In the genomic region with DNA sequence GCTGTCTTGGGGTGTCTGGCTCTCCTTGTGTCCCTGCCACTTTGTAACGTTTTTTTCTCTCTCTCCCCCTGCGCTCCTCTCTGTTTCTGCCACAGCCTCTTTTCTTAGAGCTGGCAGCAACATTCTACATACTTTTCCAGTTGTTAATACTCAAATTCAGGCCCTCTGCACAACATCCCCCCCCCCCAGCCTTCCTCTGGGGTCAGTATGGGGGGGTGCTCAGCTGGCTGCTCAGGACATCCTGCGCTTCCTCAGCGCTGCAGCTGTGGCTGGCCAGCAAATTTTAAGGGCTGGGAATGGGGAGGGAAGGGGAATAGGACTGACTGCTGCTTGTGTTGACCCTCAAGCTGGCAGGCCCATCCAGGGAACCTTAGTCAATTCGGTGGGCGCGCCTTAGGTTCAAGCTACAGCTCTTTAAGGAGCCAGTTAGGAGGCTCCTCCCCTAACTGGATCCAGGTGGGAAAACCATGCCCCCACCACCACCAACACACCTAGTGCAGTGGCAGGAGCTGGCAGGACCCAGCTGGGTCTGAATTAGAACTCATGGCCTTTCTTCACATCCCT, we compare ENCODE assay signal across 9 mouse cellular contexts. TPM values are rescaled to one million over a fixed set of nuclear protein-coding genes. Genes with fewer than 3 reads are reported as not detected.
DNase-seq lines count a peak whose midpoint lies in the region; ATAC-seq lines count a peak whose summit lies in the region.
"Had no signal": no experiment of that assay in that cellular context is flagged by ENCODE, and none has a peak within 500 bp of the region (broad histone marks: within the 10 kb centered on the region; RNA-seq: fewer than 3 reads in every experiment).

No protein-coding gene starts in this region.

- H3K4me3 ChIP-seq in lung, embryonic 16.5 days (ENCODE audit: low read length): peak overlapping the region; percentile 85
- peak overlapping the region; percentile 79 for H3K4me3 ChIP-seq in heart, embryonic 13.5 days
- no peak overlapping the region for H3K4me3 ChIP-seq in limb, embryonic 11.5 days (ENCODE audit: low read depth, low read length)
- peak overlapping the region; percentile 97 for H3K4me3 ChIP-seq in stomach, embryonic 14.5 days (ENCODE audit: low read depth, low read length)

- no peaks in the 10 kb centered on the region for H3K9me3 ChIP-seq in lung, embryonic 16.5 days (ENCODE audit: control insufficient read depth, low read length)
- H3K9me3 ChIP-seq in heart, embryonic 13.5 days: no peaks in the 10 kb centered on the region
- H3K9me3 ChIP-seq in limb, embryonic 11.5 days (ENCODE audit: control insufficient read depth, low read length): no peaks in the 10 kb centered on the region
- no peaks in the 10 kb centered on the region for H3K9me3 ChIP-seq in stomach, embryonic 14.5 days (ENCODE audit: control insufficient read depth, low read depth, low read length)

- H3K9ac ChIP-seq in lung, embryonic 16.5 days (ENCODE audit: low read length): peak overlapping the region; percentile 46
- H3K9ac ChIP-seq in heart, embryonic 13.5 days: peak overlapping the region; percentile 95
- H3K9ac ChIP-seq in limb, embryonic 11.5 days (ENCODE audit: low read length): no peak overlapping the region
- peak overlapping the region; percentile 30; the same call in 1 of the 2 replicates for H3K9ac ChIP-seq in stomach, embryonic 14.5 days (replicated peaks; ENCODE audit: low read depth, low read length)

- H3K4me2 ChIP-seq in lung, embryonic 16.5 days (ENCODE audit: low read depth, low read length): peak overlapping the region; percentile 83
- peak overlapping the region; percentile 79 for H3K4me2 ChIP-seq in heart, embryonic 13.5 days
- H3K4me2 ChIP-seq in limb, embryonic 11.5 days (ENCODE audit: low read depth, severe bottlenecking): peak overlapping the region; percentile 70; the same call in 1 of the 2 replicates
- peak overlapping the region; percentile 84 for H3K4me2 ChIP-seq in stomach, embryonic 14.5 days (replicated peaks; ENCODE audit: low read depth, low read length)

- no peaks in the 10 kb centered on the region for H3K27me3 ChIP-seq in lung, embryonic 16.5 days (ENCODE audit: control insufficient read depth, insufficient read depth, low read depth, low read length)
- no peaks in the 10 kb centered on the region for H3K27me3 ChIP-seq in heart, embryonic 13.5 days (replicated peaks)
- no peaks in the 10 kb centered on the region for H3K27me3 ChIP-seq in limb, embryonic 11.5 days (ENCODE audit: control insufficient read depth, insufficient read depth, low read length)
- no peaks in the 10 kb centered on the region for H3K27me3 ChIP-seq in stomach, embryonic 14.5 days (ENCODE audit: control insufficient read depth, insufficient read depth, low read length)

- H3K36me3 ChIP-seq in lung, embryonic 16.5 days (ENCODE audit: control insufficient read depth, insufficient read depth, low read length): no peaks in the 10 kb centered on the region
- no peaks in the 10 kb centered on the region for H3K36me3 ChIP-seq in heart, embryonic 13.5 days
- H3K36me3 ChIP-seq in limb, embryonic 11.5 days (ENCODE audit: control insufficient read depth, insufficient read depth, low read length): no peaks in the 10 kb centered on the region
- H3K36me3 ChIP-seq in stomach, embryonic 14.5 days (ENCODE audit: control insufficient read depth, insufficient read depth, low read length): no peaks in the 10 kb centered on the region

- no peak for ATAC-seq in lung, embryonic 16.5 days (ENCODE audit: low read depth)
- ATAC-seq in heart, embryonic 13.5 days (ENCODE audit: extremely low read depth, insufficient number of reproducible peaks, low FRiP score, low TSS enrichment): no peak
- ATAC-seq in limb, embryonic 11.5 days (ENCODE audit: insufficient number of reproducible peaks, low FRiP score, low TSS enrichment, low read depth): no peak
- no peak for ATAC-seq in stomach, embryonic 14.5 days (ENCODE audit: insufficient number of reproducible peaks, insufficient read depth, low FRiP score, low read depth)
- no peak for ATAC-seq in megakaryocyte-erythroid progenitor cell, adult 5-6 weeks (replicated peaks; ENCODE audit: low FRiP score, low TSS enrichment, poor library complexity, severe bottlenecking)

- H3K27ac ChIP-seq in lung, embryonic 16.5 days (ENCODE audit: low read length): peak overlapping the region; percentile 97
- H3K27ac ChIP-seq in heart, embryonic 13.5 days (replicated peaks): peak overlapping the region; percentile 96
- H3K27ac ChIP-seq in limb, embryonic 11.5 days (replicated peaks; ENCODE audit: low read depth, low read length): no peak overlapping the region; the same call in 1 of the 2 replicates
- peak overlapping the region; percentile 97 for H3K27ac ChIP-seq in stomach, embryonic 14.5 days (ENCODE audit: low read length)

- DNase-seq in lung, postnatal 36 days: no peak
- DNase-seq in limb, embryonic 11.5 days (ENCODE audit: low spot score): no peak
- no peak for DNase-seq in adrenal gland, postnatal 10 days
- DNase-seq in urinary bladder, postnatal 25 days (ENCODE audit: low spot score): no peak

- WGBS in lung, embryonic 16.5 days: 23% methylated on average over 7 of the region's 7 CpGs
- 26% methylated on average over 7 of the region's 7 CpGs for WGBS in heart, embryonic 13.5 days
- WGBS in limb, embryonic 11.5 days: 30% methylated on average over 7 of the region's 7 CpGs
- WGBS in stomach, embryonic 14.5 days: 34% methylated on average over 7 of the region's 7 CpGs

- H3K4me1 ChIP-seq in lung, embryonic 16.5 days (replicated peaks; ENCODE audit: control insufficient read depth, insufficient read depth, low read length): peaks cover 77% of the 10 kb centered on the region
- H3K4me1 ChIP-seq in heart, embryonic 13.5 days: peaks cover 84% of the 10 kb centered on the region
- H3K4me1 ChIP-seq in limb, embryonic 11.5 days (ENCODE audit: control insufficient read depth, insufficient read depth, low read length): peaks cover 71% of the 10 kb centered on the region
- H3K4me1 ChIP-seq in stomach, embryonic 14.5 days (ENCODE audit: control insufficient read depth, insufficient read depth, low read length): peaks cover 79% of the 10 kb centered on the region

RNA-seq across cellular contexts. Expression of a gene that starts 4.1 kb away (rescaled TPM):
- 36.3 and 36.4 TPM in 2 replicates for polyA plus RNA-seq in lung, embryonic 16.5 days (2015; fragmentation: Nextera tagmentation; extraction: Ambion mirVana)
- polyA plus RNA-seq in heart, embryonic 13.5 days (2015; fragmentation: Nextera tagmentation; extraction: Ambion mirVana): 30.0 and 32.0 TPM in 2 replicates
- polyA plus RNA-seq in limb, embryonic 11.5 days (2014; fragmentation: Nextera tagmentation; extraction: Ambion mirVana): 16.5 and 17.7 TPM in 2 replicates
- 61.4 and 62.9 TPM in 2 replicates for polyA plus RNA-seq in stomach, embryonic 14.5 days (2014; fragmentation: Nextera tagmentation; extraction: Ambion mirVana)
- 47.5 and 51.0 TPM in 2 replicates for total RNA-seq in megakaryocyte-erythroid progenitor cell, adult 5-6 weeks (2014; fragmentation: Nextera tagmentation)
- 20.4 and 23.3 TPM in 2 replicates for total RNA-seq in megakaryocyte-erythroid progenitor cell, adult 5-6 weeks (2017)
- 100 to 1,000 TPM; 135 to 184 TPM for total RNA-seq in adrenal gland, postnatal 10 days (2021)

RNA-seq across cellular contexts. Expression of a gene that starts 15.3 kb away (rescaled TPM):
- 56.6 and 57.8 TPM in 2 replicates for polyA plus RNA-seq in lung, embryonic 16.5 days (2015; fragmentation: Nextera tagmentation; extraction: Ambion mirVana)
- polyA plus RNA-seq in heart, embryonic 13.5 days (2015; fragmentation: Nextera tagmentation; extraction: Ambion mirVana): 35.1 and 37.4 TPM in 2 replicates
- 68.0 and 69.2 TPM in 2 replicates for polyA plus RNA-seq in limb, embryonic 11.5 days (2014; fragmentation: Nextera tagmentation; extraction: Ambion mirVana)
- 39.9 and 41.0 TPM in 2 replicates for polyA plus RNA-seq in stomach, embryonic 14.5 days (2014; fragmentation: Nextera tagmentation; extraction: Ambion mirVana)
- 62.2 and 78.6 TPM in 2 replicates for total RNA-seq in megakaryocyte-erythroid progenitor cell, adult 5-6 weeks (2014; fragmentation: Nextera tagmentation)
- total RNA-seq in megakaryocyte-erythroid progenitor cell, adult 5-6 weeks (2017): 30.1 and 42.7 TPM in 2 replicates
- total RNA-seq in adrenal gland, postnatal 10 days (2021): 10 to 100 TPM; 40.4 to 58.0 TPM

RNA-seq across cellular contexts. Expression of a gene that starts 30.6 kb away (rescaled TPM):
- polyA plus RNA-seq in lung, embryonic 16.5 days (2015; fragmentation: Nextera tagmentation; extraction: Ambion mirVana): 1.4 and 1.6 TPM in 2 replicates
- polyA plus RNA-seq in heart, embryonic 13.5 days (2015; fragmentation: Nextera tagmentation; extraction: Ambion mirVana): 5.9 and 6.4 TPM in 2 replicates
- polyA plus RNA-seq in limb, embryonic 11.5 days (2014; fragmentation: Nextera tagmentation; extraction: Ambion mirVana): 1.0 and 1.1 TPM in 2 replicates
- 1.7 and 2.3 TPM in 2 replicates for polyA plus RNA-seq in stomach, embryonic 14.5 days (2014; fragmentation: Nextera tagmentation; extraction: Ambion mirVana)
- total RNA-seq in megakaryocyte-erythroid progenitor cell, adult 5-6 weeks (2014; fragmentation: Nextera tagmentation): 4.1 and 8.0 TPM in 2 replicates
- 0.34 and 1.3 TPM in 2 replicates for total RNA-seq in megakaryocyte-erythroid progenitor cell, adult 5-6 weeks (2017)
- 10 to 100 TPM; 15.1 to 59.6 TPM for total RNA-seq in adrenal gland, postnatal 10 days (2021)

RNA-seq across cellular contexts. Expression of a gene that starts 43.5 kb away (rescaled TPM):
- polyA plus RNA-seq in lung, embryonic 16.5 days (2015; fragmentation: Nextera tagmentation; extraction: Ambion mirVana): not detected in 2 replicates
- not detected in 2 replicates for polyA plus RNA-seq in heart, embryonic 13.5 days (2015; fragmentation: Nextera tagmentation; extraction: Ambion mirVana)
- 0.11 TPM in 1 of 2 replicates, not detected in the other for polyA plus RNA-seq in limb, embryonic 11.5 days (2014; fragmentation: Nextera tagmentation; extraction: Ambion mirVana)
- polyA plus RNA-seq in stomach, embryonic 14.5 days (2014; fragmentation: Nextera tagmentation; extraction: Ambion mirVana): not detected in 2 replicates
- total RNA-seq in megakaryocyte-erythroid progenitor cell, adult 5-6 weeks (2014; fragmentation: Nextera tagmentation): not detected in 2 replicates
- total RNA-seq in megakaryocyte-erythroid progenitor cell, adult 5-6 weeks (2017): not detected in 2 replicates
- total RNA-seq in adrenal gland, postnatal 10 days (2021): not detected
- total RNA-seq: heart, postnatal 14 days had no signal

RNA-seq across cellular contexts. Expression of a gene that starts 50.8 kb away (rescaled TPM):
- polyA plus RNA-seq in lung, embryonic 16.5 days (2015; fragmentation: Nextera tagmentation; extraction: Ambion mirVana): 19.4 and 20.3 TPM in 2 replicates
- polyA plus RNA-seq in heart, embryonic 13.5 days (2015; fragmentation: Nextera tagmentation; extraction: Ambion mirVana): 14.6 and 15.7 TPM in 2 replicates
- polyA plus RNA-seq in limb, embryonic 11.5 days (2014; fragmentation: Nextera tagmentation; extraction: Ambion mirVana): 24.6 and 25.6 TPM in 2 replicates
- polyA plus RNA-seq in stomach, embryonic 14.5 days (2014; fragmentation: Nextera tagmentation; extraction: Ambion mirVana): 21.6 and 22.3 TPM in 2 replicates
- 58.6 and 74.8 TPM in 2 replicates for total RNA-seq in megakaryocyte-erythroid progenitor cell, adult 5-6 weeks (2014; fragmentation: Nextera tagmentation)
- 57.8 and 68.3 TPM in 2 replicates for total RNA-seq in megakaryocyte-erythroid progenitor cell, adult 5-6 weeks (2017)
- total RNA-seq in adrenal gland, postnatal 10 days (2021): 10 to 100 TPM; 79.4 to 88.6 TPM
